Mouse (Mus musculus): ENCODE results near the gene Hnrnpab. TPM values are rescaled to one million over a fixed set of nuclear protein-coding genes. Genes with fewer than 3 reads are reported as not detected.

Gene Hnrnpab
- polyA plus RNA-seq (2015; fragmentation: Illumina TruSeq; extraction: RNeasy Lipid Tissue Mini Kit (QIAGEN cat#74804); ENCODE audit: insufficient read depth, low read depth, low replicate concordance), result 31.3 TPM

GRCm38 (mm10) chr11:51606447-51607095, at the start of gene Hnrnpab:
TSS of gene Hnrnpab (minus strand) at chr11:51606847.

GRCm38 (mm10) chr11:51650691-51651515, 44.3 kb upstream of the Hnrnpab start, which contains the start of the genes N4bp3 and D930048N14Rik:
TSS of gene N4bp3 (minus strand) at chr11:51650842.
TSS of gene D930048N14Rik (plus strand) at chr11:51650954.

GRCm38 (mm10) chr11:51635525-51636322, 29.1 kb upstream of the Hnrnpab start, which contains the start of gene Rmnd5b:
TSS of gene Rmnd5b (minus strand) at chr11:51635896.

GRCm38 (mm10) chr11:51619409-51620060, 12.9 kb upstream of the Hnrnpab start, which contains the start of gene Nhp2:
TSS of gene Nhp2 (plus strand) at chr11:51619735.

GRCm38 (mm10) chr11:51584431-51585248, 22.0 kb downstream of the Hnrnpab start, which contains the start of gene Phykpl:
TSS of gene Phykpl (plus strand) at chr11:51584757.

Other genes starting within 250 kb of the Hnrnpab start
- 3.4 TPM for gene Phykpl, start 22.1 kb downstream of the Hnrnpab start, polyA plus RNA-seq (2015; fragmentation: Illumina TruSeq; extraction: RNeasy Lipid Tissue Mini Kit (QIAGEN cat#74804); ENCODE audit: insufficient read depth, low read depth, low replicate concordance)
- 18.4 TPM for gene Nhp2, start 12.9 kb upstream of the Hnrnpab start, polyA plus RNA-seq (2015; fragmentation: Illumina TruSeq; extraction: RNeasy Lipid Tissue Mini Kit (QIAGEN cat#74804); ENCODE audit: insufficient read depth, low read depth, low replicate concordance)
- gene Rmnd5b, start 29.0 kb upstream of the Hnrnpab start, polyA plus RNA-seq (2015; fragmentation: Illumina TruSeq; extraction: RNeasy Lipid Tissue Mini Kit (QIAGEN cat#74804); ENCODE audit: insufficient read depth, low read depth, low replicate concordance), result 10.1 TPM
- gene N4bp3, start 44.0 kb upstream of the Hnrnpab start, polyA plus RNA-seq (2015; fragmentation: Illumina TruSeq; extraction: RNeasy Lipid Tissue Mini Kit (QIAGEN cat#74804); ENCODE audit: insufficient read depth, low read depth, low replicate concordance), result 1.7 TPM
- 1.5 TPM for gene D930048N14Rik, start 44.1 kb upstream of the Hnrnpab start, polyA plus RNA-seq (2015; fragmentation: Illumina TruSeq; extraction: RNeasy Lipid Tissue Mini Kit (QIAGEN cat#74804); ENCODE audit: insufficient read depth, low read depth, low replicate concordance)
- 10.3 TPM for gene 0610009B22Rik, start 82.0 kb upstream of the Hnrnpab start, polyA plus RNA-seq (2015; fragmentation: Illumina TruSeq; extraction: RNeasy Lipid Tissue Mini Kit (QIAGEN cat#74804); ENCODE audit: insufficient read depth, low read depth, low replicate concordance)
- 3.4 TPM for gene Sec24a, start 156.8 kb upstream of the Hnrnpab start, polyA plus RNA-seq (2015; fragmentation: Illumina TruSeq; extraction: RNeasy Lipid Tissue Mini Kit (QIAGEN cat#74804); ENCODE audit: insufficient read depth, low read depth, low replicate concordance)
- 9.3 TPM for gene Sar1b, start 156.8 kb upstream of the Hnrnpab start, polyA plus RNA-seq (2015; fragmentation: Illumina TruSeq; extraction: RNeasy Lipid Tissue Mini Kit (QIAGEN cat#74804); ENCODE audit: insufficient read depth, low read depth, low replicate concordance)